Mouse (Mus musculus) gastrocnemius, postnatal 10 days (tissue): ENCODE data around the gene Foxn3. TPM values are rescaled to one million over a fixed set of nuclear protein-coding genes. Genes with fewer than 3 reads are reported as not detected.
"Not testable (repeated sequence)": the region's sequence is repeated elsewhere in the genome, so short reads cannot be mapped to it uniquely, and the experiment has no call there.

Experiments
- DNase-seq: peaks from one replicate; pipeline ENCODE4 v3.0.0; 2021; ENCODE audit warnings: mixed read lengths
- total RNA-seq, 2 experiments: library from RNA; stranded (reverse); gene quantifications; 2 replicates each; pipeline ENCODE4 v1.2.3; 2021

Foxn3 gene
- total RNA-seq, 2 experiments from 2014 or later, result 227 to 232 TPM

DNA sequence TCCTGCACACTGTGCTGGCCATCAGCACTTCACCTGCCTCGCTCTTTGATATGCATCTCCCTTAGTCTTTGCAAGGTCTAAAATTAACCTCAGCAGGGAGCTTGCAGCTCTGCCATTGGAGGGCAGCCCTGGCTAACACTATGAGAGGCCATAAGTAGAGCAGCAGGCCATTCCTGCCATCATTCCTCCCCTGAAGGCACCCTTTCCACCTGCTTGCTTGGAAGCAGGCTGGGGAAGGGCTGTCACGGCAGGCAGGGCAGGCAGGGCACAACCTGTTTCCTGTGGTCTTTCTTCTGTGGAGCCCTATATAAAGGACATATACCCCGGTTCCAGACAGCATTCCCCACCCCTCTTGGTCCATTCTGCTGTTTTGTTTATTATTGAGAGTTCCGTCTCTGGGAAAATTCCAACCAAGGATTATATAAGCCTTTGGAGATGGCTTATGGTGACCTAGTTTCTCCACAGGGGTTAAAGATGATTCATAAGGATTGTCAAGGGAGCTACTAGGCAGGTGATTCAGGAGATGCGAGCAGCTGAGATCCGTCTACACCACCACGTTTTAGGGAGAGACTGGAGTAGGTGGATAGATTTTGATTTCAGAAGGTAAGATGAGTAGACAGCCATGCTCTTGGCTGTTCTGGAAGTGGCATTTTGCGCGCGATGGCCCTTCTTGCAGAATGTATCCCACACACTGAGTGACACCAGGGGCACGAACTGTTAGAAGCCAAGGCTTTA lies 347.7 kb downstream of the Foxn3 start:
- DNase-seq, result peak; percentile 28

DNA sequence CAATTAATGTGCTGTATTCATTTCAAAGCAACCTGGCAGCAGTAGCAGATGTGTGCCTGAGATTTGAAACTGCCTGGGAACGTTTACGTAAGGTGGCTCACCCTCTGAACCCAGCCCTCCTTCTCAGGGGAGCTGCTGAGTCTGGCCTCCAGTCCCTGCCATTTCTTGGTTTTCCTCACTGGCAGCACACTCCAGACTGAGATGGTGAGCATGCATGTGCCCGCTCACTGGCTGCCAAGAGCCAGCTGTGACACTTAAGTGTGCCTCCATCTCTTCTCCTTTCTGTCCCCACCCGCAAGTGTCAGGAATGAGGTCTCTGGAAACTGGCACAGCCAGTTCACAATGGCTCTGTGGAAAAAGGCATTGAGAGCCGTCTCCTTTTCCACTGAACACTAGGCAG lies 349.3 kb downstream of the Foxn3 start:
- no peak for DNase-seq

DNA sequence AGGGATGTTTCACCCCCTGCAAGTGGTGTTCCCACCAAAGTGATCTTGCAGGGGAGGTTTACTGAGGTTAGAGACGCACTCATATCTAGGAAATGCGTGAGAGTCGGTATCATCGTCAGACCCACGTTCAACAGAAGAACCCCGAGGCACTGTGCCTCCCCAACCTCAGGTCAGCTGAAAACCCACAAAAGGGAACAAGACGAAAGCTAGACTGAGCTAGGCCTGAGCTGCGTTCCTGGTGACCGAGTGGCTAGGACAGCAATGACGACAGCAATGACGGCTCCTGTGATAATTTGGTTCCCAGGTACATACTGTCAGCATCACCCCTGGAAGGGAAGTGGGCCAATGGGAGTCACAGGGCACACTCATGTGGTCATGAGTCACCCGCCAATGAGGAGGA lies 350.2 kb downstream of the Foxn3 start:
- DNase-seq, result no peak

DNA sequence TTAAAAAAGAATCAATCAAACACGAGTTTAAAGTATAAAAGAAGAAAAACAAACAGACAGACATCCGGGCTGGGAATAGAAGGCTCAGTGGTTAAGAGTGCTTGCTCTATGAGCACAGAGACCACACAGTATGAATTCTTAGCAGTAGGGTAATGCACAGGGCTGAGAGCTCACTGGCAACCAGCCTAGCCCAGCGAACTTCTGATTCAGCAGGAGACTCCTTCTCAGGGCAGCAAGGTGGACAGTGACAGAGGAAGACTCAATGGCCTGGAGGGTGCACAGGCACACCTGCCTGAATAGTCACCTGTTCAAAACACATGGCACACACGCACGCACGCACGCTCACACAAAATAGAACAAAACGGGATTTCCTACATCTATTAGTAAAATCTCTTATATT lies 353.6 kb downstream of the Foxn3 start:
- no peak for DNase-seq

- no peak for DNase-seq
These were observed 355.1 kb downstream of the Foxn3 start for GRCm38 (mm10) chr12:99208251-99208650.

DNA sequence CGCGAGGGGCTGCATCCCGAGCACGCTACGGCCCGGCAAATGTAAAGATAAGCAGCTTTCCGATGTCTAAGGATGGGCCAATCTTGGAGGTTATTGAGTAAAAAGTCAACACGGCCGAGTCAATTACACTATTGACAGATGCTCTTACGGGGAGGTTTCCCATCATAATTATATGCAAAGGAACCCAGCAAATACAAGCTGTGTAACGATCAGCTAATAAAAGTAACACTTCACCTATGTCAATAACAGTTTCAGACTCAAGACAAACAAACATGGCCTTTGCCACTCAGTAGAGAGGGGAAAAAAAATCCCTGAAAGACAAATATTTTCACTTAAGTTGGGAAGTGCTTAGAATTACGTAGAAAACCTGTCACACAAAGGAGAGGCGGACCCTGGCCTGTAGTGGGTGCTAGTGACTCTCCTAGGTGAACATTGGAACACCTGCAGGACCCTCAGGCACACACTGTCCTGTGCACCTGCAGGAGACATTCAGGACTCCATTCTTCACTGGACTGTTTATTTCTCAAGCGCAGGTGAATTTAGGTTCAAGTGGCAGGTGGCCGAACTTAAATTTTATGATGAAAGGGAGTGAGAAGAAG lies 356.3 kb downstream of the Foxn3 start:
- no peak for DNase-seq

GRCm38 (mm10) chr12:99205734-99206133 lies 357.6 kb downstream of the Foxn3 start:
- DNase-seq, result no peak

DNA sequence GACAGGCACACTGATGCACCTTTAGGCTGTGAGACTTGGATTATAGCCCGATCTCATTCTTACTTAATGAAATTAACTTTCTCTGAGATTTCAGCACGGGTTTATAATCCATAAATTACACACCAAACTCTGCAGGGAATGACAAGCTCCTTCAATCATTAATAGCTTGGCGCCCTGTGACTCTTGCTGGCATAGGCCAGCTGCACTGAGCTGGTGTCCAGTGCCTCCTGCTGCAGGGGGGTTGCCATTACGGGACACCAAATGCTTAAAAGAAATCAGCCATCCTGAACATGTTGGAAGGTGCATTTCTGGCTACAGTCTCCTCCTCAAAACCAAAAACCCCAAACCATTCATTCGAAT lies 364.3 kb downstream of the Foxn3 start:
- no peak for DNase-seq

DNA sequence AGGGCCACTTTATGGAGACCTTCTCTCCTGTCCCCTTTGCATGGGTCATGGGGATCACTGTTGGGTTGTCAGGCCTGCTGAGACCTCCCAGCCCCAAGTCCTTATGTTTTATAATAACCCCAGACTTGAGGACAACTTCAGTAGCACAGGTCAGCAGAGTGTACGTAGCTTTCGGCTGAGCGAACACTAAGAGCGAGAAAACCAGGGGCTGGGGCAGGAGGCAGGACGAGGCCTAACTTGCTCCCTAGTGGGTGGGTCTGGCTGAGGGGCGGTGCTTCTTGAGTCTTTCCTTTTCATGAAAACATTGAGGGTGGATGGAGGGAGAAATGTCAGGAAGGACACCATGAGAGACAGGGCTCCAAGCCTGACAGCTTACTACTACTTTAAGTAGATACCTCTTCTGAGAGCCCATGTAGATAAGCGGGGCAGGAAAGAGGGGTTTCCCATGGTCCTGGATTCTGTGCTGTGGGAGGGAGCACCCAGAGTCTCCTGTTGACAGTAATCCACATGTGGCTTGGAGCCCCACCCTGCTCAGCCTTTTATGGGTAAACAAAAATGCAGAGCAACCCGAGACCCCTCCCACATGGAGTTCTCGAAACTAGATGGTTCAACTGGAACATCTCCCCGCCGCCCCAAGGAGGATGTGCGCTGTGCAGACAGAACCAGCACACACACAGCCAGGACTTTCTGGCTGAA lies 364.8 kb downstream of the Foxn3 start:
- no peak for DNase-seq

DNA sequence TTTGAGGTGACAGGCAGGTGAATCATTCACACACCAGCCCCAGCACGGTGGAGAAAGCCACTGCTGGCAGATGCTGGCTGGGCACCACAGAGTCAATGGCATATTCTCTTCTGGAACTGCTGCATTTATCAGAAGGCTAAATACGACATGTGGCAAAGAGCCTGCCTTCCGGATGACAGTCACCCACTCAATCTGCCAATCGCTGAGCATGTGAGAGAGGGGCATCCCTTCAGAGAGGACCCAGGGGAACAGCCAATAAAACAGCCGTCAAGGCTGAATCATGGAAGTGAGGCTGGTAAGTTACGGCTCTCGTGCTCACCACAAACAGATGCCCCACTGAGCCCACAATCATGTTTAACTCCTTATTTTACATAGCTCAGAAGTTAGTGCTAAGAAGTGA lies 366.4 kb downstream of the Foxn3 start:
- no peak for DNase-seq

DNA sequence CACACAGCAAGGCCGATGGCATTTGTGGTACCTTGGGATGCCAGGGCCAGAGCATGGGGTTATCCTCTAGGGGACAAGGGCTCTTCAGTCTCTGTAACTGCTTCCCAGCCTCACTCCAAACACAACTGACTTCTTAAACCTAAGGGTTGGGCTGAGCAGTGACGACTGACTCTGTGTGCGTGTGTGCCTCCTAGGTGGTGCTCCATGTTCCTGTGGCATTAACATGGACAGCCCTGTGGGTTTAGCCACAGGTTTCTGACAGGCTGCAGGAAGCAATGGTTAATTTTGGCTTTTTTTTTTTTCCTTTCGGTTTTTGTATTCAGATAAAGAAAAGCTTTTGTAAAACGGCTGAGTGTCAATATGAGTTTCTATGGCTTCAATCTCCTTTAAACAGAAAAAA lies 367.7 kb downstream of the Foxn3 start:
- no peak for DNase-seq

- not testable (repeated sequence) for DNase-seq
These were observed 369.3 kb downstream of the Foxn3 start for GRCm38 (mm10) chr12:99194120-99194519.

DNA sequence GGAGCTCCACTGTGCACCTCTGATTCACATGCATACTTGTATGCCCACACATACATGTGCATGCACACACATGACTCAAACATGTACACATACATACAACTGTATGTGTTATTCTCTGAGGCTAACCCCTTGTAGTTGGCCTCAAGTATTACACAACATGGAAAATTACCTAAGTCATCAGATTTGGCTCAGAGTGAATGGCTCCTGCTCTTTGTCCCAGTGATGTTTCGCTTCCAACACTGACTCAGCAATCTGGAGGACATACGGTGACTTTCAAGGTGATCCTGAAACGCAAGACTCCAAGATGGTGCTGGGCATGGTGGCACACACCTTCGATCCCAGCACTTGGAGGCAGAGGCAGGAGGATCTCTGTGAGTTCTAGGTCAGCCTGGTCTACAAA lies 375.7 kb downstream of the Foxn3 start:
- no peak for DNase-seq

DNA sequence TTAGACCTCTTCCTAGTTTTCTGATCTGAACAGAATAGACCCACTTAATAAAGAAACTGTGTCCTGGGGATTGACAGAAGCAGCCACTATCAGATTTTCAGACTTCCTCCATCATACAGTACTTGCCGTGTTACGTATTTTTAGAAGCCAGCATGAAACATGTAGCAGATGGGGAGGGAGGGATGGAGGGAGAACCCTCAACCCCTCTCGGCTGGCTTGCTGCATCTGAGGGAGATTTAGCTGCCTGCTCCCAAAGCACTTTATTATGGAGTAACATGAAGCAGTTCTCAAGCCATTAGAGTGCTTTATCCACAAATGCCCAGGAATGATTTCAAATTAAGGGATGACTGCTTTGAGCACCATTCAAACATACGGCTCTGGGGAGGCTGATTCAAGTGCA lies 377.1 kb downstream of the Foxn3 start:
- no peak for DNase-seq

DNA sequence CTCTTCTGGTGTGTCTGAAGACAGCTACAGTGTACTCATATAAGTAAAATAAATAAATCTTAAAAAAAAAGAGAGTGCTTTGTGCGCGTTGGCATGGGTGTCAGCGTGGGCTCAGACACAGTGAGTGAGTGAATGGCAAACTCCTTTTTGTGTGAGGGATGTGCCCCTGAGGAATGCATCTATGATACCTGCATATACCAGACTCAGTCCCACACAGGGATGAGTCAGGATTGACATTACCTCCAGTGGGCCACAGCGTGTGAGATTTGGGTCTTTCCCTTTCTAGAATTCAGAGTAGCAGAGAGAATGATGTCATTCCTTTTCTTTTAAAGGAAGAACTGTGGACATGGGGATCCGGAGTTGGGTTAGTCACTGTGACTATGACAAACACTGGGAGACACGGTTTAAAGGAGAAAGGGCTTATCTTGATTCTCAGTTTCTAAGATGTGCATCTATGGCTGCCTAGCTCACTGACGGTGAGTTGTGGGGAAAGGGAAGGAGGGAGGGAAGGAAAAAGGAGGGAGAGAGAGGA lies 380.1 kb downstream of the Foxn3 start:
- DNase-seq, result no peak

DNA sequence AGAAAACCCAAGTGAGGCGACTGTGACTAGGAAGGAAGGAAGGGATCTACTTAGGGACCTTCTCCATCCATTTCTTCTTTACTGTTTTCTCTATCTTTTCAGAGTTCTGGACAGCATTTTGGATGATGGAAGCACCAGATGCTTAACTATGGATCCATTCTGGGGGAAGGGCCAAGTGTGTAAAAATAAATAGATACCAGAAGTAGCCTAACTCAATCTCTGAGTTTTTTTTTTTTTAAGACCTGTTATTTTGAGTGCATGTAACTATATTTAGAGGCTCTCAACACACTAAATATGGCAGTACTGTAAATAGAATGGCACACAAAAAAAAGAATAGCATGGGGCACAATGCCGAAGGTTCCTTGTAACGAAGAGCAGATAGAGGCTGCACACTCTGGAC lies 381.0 kb downstream of the Foxn3 start:
- DNase-seq, result no peak

DNA sequence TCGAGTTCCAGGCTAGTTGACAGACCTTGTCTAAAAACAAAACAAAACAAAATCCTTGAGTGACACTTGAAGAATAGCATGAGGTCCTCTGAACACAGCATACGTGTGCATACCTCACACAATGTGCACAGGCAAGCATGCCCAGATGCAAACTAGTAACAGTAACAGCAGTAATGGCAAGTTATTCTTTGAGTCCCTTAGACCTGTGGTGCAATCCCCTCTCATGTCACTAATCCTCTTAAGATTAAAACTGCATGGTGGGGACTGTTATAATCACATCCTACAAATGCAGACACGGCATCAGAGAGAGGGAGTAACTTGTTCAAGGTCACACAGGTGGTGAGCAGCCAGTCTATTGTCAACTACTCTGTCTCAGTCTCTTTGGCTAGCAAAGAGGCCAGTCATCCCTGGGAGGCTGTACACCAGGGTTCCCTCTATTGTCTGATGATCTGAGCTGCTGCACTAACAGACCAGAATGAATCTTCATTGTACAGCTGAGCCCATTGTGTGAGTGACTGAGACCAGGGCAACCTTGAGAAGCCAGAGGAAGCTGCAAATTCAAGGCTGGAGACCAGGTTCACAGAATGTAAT lies 383.1 kb downstream of the Foxn3 start:
- DNase-seq, result no peak

DNA sequence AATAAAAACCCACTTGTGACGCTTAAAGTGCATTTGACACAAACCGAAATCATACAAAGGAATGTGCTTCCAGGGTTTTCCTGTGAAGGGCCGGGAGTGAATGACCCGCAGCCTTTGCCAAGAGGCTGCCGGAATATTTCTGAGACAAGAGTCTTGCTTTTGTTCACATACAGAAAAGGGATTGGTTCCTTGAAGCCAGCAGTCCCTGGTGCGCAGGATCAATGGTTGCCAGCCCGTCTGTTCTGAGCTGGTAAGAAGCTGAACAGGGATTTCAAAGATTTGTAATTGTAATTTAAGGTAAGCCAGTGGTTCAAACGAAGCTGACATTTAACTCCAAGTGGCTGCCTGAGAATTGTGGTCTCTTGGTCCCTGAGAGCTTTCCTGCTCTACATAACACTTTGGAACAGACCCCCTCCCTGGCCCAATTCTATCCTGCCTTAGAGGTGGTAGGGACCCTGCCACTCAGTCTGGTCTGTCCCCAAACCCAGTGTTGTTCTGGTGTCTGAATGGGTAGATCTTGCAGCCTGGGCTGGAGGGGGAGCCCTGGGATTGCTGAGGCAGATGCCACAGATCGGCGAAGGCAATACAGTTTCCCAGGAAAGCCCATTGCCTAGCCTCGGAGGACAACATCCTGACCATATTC lies 388.3 kb downstream of the Foxn3 start:
- no peak for DNase-seq

DNA sequence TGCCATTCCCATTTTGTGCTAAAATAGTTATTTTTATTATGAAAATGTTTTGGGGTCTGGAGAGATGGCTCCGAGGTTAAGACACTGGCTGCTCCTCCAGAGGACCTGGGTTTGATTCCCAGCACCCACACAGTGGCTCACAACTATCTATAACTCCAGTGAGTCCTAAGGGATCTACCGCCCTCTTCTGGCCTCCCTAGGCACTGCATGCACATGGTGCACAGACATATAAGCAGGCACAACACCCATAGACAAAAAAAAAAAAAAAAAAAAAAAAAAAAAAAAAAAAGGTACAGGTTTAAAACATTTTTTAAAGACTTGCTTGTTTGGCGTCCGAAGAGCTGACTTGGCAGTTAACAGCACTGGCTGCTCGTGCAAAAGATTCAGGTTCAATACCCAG lies 391.2 kb downstream of the Foxn3 start:
- DNase-seq, result no peak

DNA sequence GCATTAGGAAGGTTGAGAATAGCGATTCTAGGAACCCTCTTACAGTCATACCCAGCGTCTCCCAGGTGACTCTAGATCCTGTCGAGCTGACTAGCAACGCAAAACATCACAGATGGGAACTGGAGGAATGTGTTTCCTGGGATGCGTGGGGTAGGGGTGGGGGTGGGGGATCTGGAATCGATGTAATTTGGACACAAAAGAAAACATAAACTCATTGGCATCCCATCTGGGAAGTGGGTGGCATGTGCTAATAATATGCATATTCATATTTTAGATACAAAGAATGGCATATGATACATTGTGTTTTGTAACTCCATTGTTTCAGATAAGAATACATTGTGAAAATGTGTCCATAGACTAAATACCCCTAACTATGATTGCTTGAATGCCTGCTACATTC lies 393.5 kb downstream of the Foxn3 start:
- no peak for DNase-seq

GRCm38 (mm10) chr12:99166091-99166490 lies 397.3 kb downstream of the Foxn3 start:
- no peak for DNase-seq

DNA sequence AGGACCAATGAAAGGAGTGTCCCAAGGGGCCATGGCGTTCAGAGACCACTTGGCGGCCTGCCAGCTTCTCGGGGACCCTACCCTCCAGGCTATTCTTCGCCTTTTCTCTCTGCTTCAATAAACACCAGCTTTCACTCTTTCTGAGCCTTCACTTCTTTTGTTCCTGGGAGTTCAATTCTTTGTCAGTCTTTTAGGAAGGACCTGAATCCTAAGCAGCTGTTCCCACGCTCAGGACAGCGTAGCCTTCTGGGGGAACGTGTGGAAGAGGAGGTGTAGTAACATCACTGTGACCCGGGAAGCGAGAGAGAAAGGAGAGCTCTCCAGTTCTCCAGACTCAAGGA lies 400.1 kb downstream of the Foxn3 start:
- DNase-seq, result no peak
